Mouse (Mus musculus): ENCODE measurements around the gene Hadh. TPM values are rescaled to one million over a fixed set of nuclear protein-coding genes. Genes with fewer than 3 reads are reported as not detected.

Hadh gene
- total and polyA plus RNA-seq, 3 experiments = 42.3 to 73.4 (median 46.9) TPM

DNA sequence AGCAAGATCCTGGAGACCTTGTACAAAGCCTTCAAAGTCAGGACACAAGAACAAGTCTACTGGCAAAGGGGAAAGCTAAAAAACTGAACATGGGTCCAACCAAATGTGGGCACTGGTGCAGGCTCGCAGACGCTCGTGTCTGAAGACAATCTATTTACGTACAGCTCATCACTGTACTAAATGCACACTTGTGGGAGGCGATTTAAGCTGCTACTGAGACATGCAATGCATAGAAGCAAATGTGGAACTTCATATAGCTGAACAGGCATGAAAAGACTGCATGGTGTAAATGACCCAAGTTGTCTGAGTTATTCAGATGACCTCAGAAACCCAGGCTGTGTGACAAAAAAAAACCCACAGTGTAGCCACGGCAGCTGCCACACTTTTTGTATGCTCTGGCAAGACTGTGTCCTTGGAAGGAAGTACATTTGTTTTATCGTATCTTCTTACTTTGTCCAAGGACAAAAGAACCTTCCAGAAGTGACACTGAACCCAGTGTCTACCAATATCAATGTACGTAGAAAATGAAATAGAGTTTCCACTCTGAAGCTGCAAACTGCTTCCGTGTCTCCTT lies 12.4 kb downstream of the Hadh start:
- Histone ChIP-seq H3K9me3 (replicated peaks; ENCODE audit: low read length) (no peaks in the 10 kb centered on the region), H3K4me2 (ENCODE audit: insufficient read depth, low read depth, poor library complexity, severe bottlenecking) (no peak overlapping the region), H3K79me2 (replicated peaks; ENCODE audit: control insufficient read depth, extremely low read depth, insufficient read depth, poor library complexity, severe bottlenecking) (0 out of 2 replicates have a peak, but pooled peaks cover 4% of the 10 kb centered on the region), H3K4me3 (replicated peaks in 1 of 3; ENCODE audit: low read depth in 2 of 3, low read length in 2 of 3, poor library complexity in 1 of 3) (no peak overlapping the region), H3K9ac (ENCODE audit: insufficient read depth, low read depth) (no peak overlapping the region), H3K27me3 (replicated peaks) (no peaks in the 10 kb centered on the region), H3K27ac (ENCODE audit: insufficient read depth, low read depth) (no peak overlapping the region), H3K4me1 (ENCODE audit: control insufficient read depth in 1 of 2, insufficient read depth in 2 of 2) (peaks cover 0 to 9% of the 10 kb centered on the region in 2 experiments; a peak in 1 of 4 replicates), H3K36me3 (replicated peaks in 1 of 2; ENCODE audit: control insufficient read depth in 1 of 2, insufficient read depth in 1 of 2, low read length in 1 of 2) (peaks cover 0 to 33% of the 10 kb centered on the region in 2 experiments)
- TF ChIP-seq POLR2AphosphoS2 (IDR thresholded peaks at IDR 0.05; ENCODE audit: low read depth, low read length) = no peak
- TF ChIP-seq JUN (IDR thresholded peaks at IDR 0.05; ENCODE audit: insufficient read depth, low read depth, low read length) = no peak
- no peak for TF ChIP-seq GABPA (IDR thresholded peaks at IDR 0.05; ENCODE audit: insufficient replicate concordance, low read depth, low read length)
- no peak for TF ChIP-seq JUND (conservative IDR thresholded peaks at IDR 0.05; ENCODE audit: low read depth, low read length)
- no peak for TF ChIP-seq RAD21 (IDR thresholded peaks at IDR 0.05; ENCODE audit: low read depth, low read length)
- TF ChIP-seq TBP (conservative IDR thresholded peaks at IDR 0.05; ENCODE audit: low read depth, low read length) = no peak
- TF ChIP-seq MAX (IDR thresholded peaks at IDR 0.05; ENCODE audit: low read length) = no peak
- dilution Hi-C loops (cut with MboI; ENCODE audit: extremely low pct_ligation_motif_present, extremely low pct_unique_long_range_greater_than_20kb, low sequenced_read_pairs) = no loop called here
- in situ Hi-C loops (cut with MboI; ENCODE audit: low pct_ligation_motif_present, low pct_unique_long_range_greater_than_20kb, low sequenced_read_pairs) = no loop called here
- DNase-seq (ENCODE audit: extremely low read depth) = no peak

DNA sequence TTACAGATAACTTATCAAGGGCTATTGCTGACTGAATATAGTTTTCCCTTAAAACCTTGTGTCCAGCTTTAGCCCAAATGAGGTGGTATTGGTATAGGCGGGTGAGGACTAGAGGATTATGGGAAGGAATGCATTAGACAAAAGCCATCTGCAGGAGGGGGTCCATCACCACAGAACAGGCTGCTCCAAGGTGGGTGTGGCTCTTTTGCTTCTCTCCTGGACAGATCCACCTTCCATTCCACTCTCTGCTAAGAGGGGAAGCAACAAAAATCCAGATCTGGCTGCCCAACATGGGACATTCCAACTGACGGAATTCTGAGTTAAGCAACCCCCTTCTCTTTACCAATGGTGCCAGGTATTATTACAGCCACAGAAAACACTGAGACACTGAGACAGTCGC lies 13.0 kb downstream of the Hadh start:
- TF ChIP-seq ETS1 (conservative IDR thresholded peaks at IDR 0.05; ENCODE audit: low read depth, low read length) (no peak), TCF12 (IDR thresholded peaks at IDR 0.05; ENCODE audit: low read depth, low read length) (no peak), KAT2A (IDR thresholded peaks at IDR 0.05; ENCODE audit: insufficient replicate concordance, low read length) (no peak), E2F4 (IDR thresholded peaks at IDR 0.05; ENCODE audit: insufficient replicate concordance, low read depth, low read length) (no peak), MAX (IDR thresholded peaks at IDR 0.05; ENCODE audit: low read length) (no peak), IRF4 (IDR thresholded peaks at IDR 0.05; ENCODE audit: low read depth, low read length) (no peak), JUND (conservative IDR thresholded peaks at IDR 0.05; ENCODE audit: low read depth, low read length) (no peak), SMC3 (IDR thresholded peaks at IDR 0.05; ENCODE audit: low read depth, low read length) (no peak), MXI1 (IDR thresholded peaks at IDR 0.05; ENCODE audit: low read depth, low read length) (no peak)
- Histone ChIP-seq H3K9ac (ENCODE audit: insufficient read depth, low read depth) (no peak overlapping the region), H3K27ac (ENCODE audit: insufficient read depth, low read depth) (no peak overlapping the region), H3K79me2 (replicated peaks; ENCODE audit: control insufficient read depth, extremely low read depth, insufficient read depth, poor library complexity, severe bottlenecking) (0 out of 2 replicates have a peak, but pooled peaks cover 4% of the 10 kb centered on the region), H3K27me3 (replicated peaks) (no peaks in the 10 kb centered on the region), H3K36me3 (replicated peaks in 1 of 2; ENCODE audit: control insufficient read depth in 1 of 2, insufficient read depth in 1 of 2, low read length in 1 of 2) (peaks cover 0 to 33% of the 10 kb centered on the region in 2 experiments), H3K4me1 (ENCODE audit: control insufficient read depth in 1 of 2, insufficient read depth in 2 of 2) (peaks cover 0 to 9% of the 10 kb centered on the region in 2 experiments; a peak in 1 of 4 replicates), H3K4me2 (ENCODE audit: insufficient read depth, low read depth, poor library complexity, severe bottlenecking) (no peak overlapping the region), H3K9me3 (replicated peaks; ENCODE audit: low read length) (no peaks in the 10 kb centered on the region), H3K4me3 (replicated peaks in 1 of 3; ENCODE audit: low read depth in 2 of 3, low read length in 2 of 3, poor library complexity in 1 of 3) (no peak overlapping the region)
- no peak for DNase-seq (ENCODE audit: extremely low read depth)
- in situ Hi-C loops (cut with MboI; ENCODE audit: low pct_ligation_motif_present, low pct_unique_long_range_greater_than_20kb, low sequenced_read_pairs) = no loop called here
- dilution Hi-C loops (cut with MboI; ENCODE audit: extremely low pct_ligation_motif_present, extremely low pct_unique_long_range_greater_than_20kb, low sequenced_read_pairs) = no loop called here

Measured in CH12.LX (cell line).